Mouse (Mus musculus) heart, embryonic 16.5 days (tissue): ENCODE results near the gene Tulp2. TPM values are rescaled to one million over a fixed set of nuclear protein-coding genes. Genes with fewer than 3 reads are reported as not detected.

ENCODE experiments used
- ATAC-seq: fragments of 200-750 bp; cut with Nextera tagmentation; replicated peaks from 2 replicates; pipeline ENCODE4 v1.8.0; 2017; ENCODE audit warnings: moderate number of reproducible peaks; ENCODE audit not compliant: insufficient read depth, low FRiP score; ENCODE audit errors: extremely low read depth
- H3K27ac ChIP-seq: fragments of 300-500 bp; sonication (generic); 2 replicates; pipeline ENCODE4 v1.5.1; 2014; ENCODE audit warnings: mild to moderate bottlenecking, low read length, control low read depth, moderate library complexity
- H3K27me3 ChIP-seq: fragments of 300-500 bp; sonication (generic); 2 replicates; pipeline ENCODE4 v1.6.1; 2014; ENCODE audit warnings: low read length, mixed read lengths; ENCODE audit not compliant: control insufficient read depth, insufficient read depth
- H3K36me3 ChIP-seq: fragments of 300-500 bp; sonication (generic); 2 replicates; pipeline ENCODE4 v1.6.1; 2014; ENCODE audit not compliant: control insufficient read depth, insufficient read depth
- H3K4me1 ChIP-seq: fragments of 300-500 bp; sonication (generic); 2 replicates; pipeline ENCODE4 v1.6.1; 2014; ENCODE audit warnings: low read length, mixed read lengths; ENCODE audit not compliant: control insufficient read depth, insufficient read depth
- H3K4me2 ChIP-seq: fragments of 300-500 bp; sonication (generic); 2 replicates; pipeline ENCODE4 v1.6.1; 2014; ENCODE audit warnings: low read depth, mild to moderate bottlenecking, control low read depth, low read length
- H3K4me3 ChIP-seq: fragments of 300-500 bp; sonication (generic); 2 replicates; pipeline ENCODE4 v1.5.1; 2014; ENCODE audit warnings: mild to moderate bottlenecking, control low read depth, low read length
- H3K9ac ChIP-seq: fragments of 300-500 bp; sonication (generic); 2 replicates; pipeline ENCODE4 v1.6.1; 2014; ENCODE audit warnings: low read length, control low read depth
- H3K9me3 ChIP-seq: fragments of 300-500 bp; sonication (generic); replicated peaks from 2 replicates; pipeline ENCODE4 v1.6.1; 2016; ENCODE audit warnings: low read length; ENCODE audit not compliant: control insufficient read depth
- WGBS: fragments of 180-500 bp; shearing (Covaris S2); extraction: QIAGEN DNeasy Blood & Tissue Kit; methylation state at CpG from one replicate; pipeline ENCODE4 v1.1.7; 2014; 5-methylcytosine and 5-hydroxymethylcytosine counted together
- polyA plus RNA-seq: library from polyadenylated mRNA; unstranded; fragments of >200 nt; fragmentation: Nextera tagmentation; extraction: Ambion mirVana; gene quantifications from 2 replicates; pipeline ENCODE4 v1.2.1, GENCODE M21; 2015

Gene Tulp2
- polyA plus RNA-seq, 1 experiment from 2014 or later, result 0.71 TPM

- no peak overlapping the region for H3K9ac ChIP-seq
- ATAC-seq, result no peak
- no peaks in the 10 kb centered on the region for H3K27me3 ChIP-seq
- H3K9me3 ChIP-seq, result no peaks in the 10 kb centered on the region
- no peak overlapping the region for H3K27ac ChIP-seq
- H3K4me3 ChIP-seq, result no peak overlapping the region
- no peaks in the 10 kb centered on the region for H3K36me3 ChIP-seq
- no peak overlapping the region for H3K4me2 ChIP-seq
- H3K4me1 ChIP-seq, result no peaks in the 10 kb centered on the region
- 90% methylated on average over 16 of the region's 16 CpGs for WGBS
These were observed 68.2 kb downstream of the Tulp2 start for GRCm38 (mm10) chr7:45549641-45550436.

GRCm38 (mm10) chr7:45550821-45551511, 69.3 kb downstream of the Tulp2 start:
- no peak overlapping the region for H3K9ac ChIP-seq
- H3K4me2 ChIP-seq, result no peak overlapping the region
- H3K27ac ChIP-seq, result no peak overlapping the region
- ATAC-seq, result no peak
- 69% methylated on average over 11 of the region's 11 CpGs for WGBS
- H3K4me1 ChIP-seq, result no peaks in the 10 kb centered on the region
- H3K27me3 ChIP-seq, result no peaks in the 10 kb centered on the region
- H3K36me3 ChIP-seq, result no peaks in the 10 kb centered on the region
- no peaks in the 10 kb centered on the region for H3K9me3 ChIP-seq
- H3K4me3 ChIP-seq, result no peak overlapping the region

GRCm38 (mm10) chr7:45551512-45551883, 69.8 kb downstream of the Tulp2 start:
- WGBS, result 82% methylated on average over 8 of the region's 8 CpGs
- no peak overlapping the region for H3K27ac ChIP-seq
- H3K36me3 ChIP-seq, result no peaks in the 10 kb centered on the region
- no peaks in the 10 kb centered on the region for H3K9me3 ChIP-seq
- no peak for ATAC-seq
- H3K27me3 ChIP-seq, result no peaks in the 10 kb centered on the region
- H3K4me3 ChIP-seq, result no peak overlapping the region
- no peaks in the 10 kb centered on the region for H3K4me1 ChIP-seq
- H3K4me2 ChIP-seq, result no peak overlapping the region
- no peak overlapping the region for H3K9ac ChIP-seq

- H3K27ac ChIP-seq, result no peak overlapping the region
- 57% methylated on average over 8 of the region's 8 CpGs for WGBS
- no peaks in the 10 kb centered on the region for H3K36me3 ChIP-seq
- no peaks in the 10 kb centered on the region for H3K9me3 ChIP-seq
- H3K4me2 ChIP-seq, result no peak overlapping the region
- no peak for ATAC-seq
- no peaks in the 10 kb centered on the region for H3K4me1 ChIP-seq
- H3K27me3 ChIP-seq, result no peaks in the 10 kb centered on the region
- H3K4me3 ChIP-seq, result no peak overlapping the region
- no peak overlapping the region for H3K9ac ChIP-seq
These were observed 71.8 kb downstream of the Tulp2 start for GRCm38 (mm10) chr7:45553519-45553918.

- Histone ChIP-seq H3K27ac (no peak overlapping the region), H3K4me1 (no peaks in the 10 kb centered on the region), H3K27me3 (no peaks in the 10 kb centered on the region), H3K4me3 (no peak overlapping the region), H3K9ac (no peak overlapping the region), H3K4me2 (no peak overlapping the region), H3K36me3 (no peaks in the 10 kb centered on the region), H3K9me3 (no peaks in the 10 kb centered on the region)
- no peak for ATAC-seq
- 86% methylated on average over 2 of the region's 2 CpGs for WGBS
These were observed 72.3 kb downstream of the Tulp2 start for GRCm38 (mm10) chr7:45553990-45554389.

GRCm38 (mm10) chr7:45554744-45555143, 73.1 kb downstream of the Tulp2 start, which contains the start of gene Hsd17b14:
Gene Hsd17b14 (plus strand): TSS chr7:45554893.
- H3K4me2 ChIP-seq, result no peak within 1 kb of the TSS
- WGBS, result 44% methylated on average over 8 of the region's 8 CpGs
- H3K4me1 ChIP-seq, result no peaks in the 10 kb centered on the region
- no peaks in the 10 kb centered on the region for H3K36me3 ChIP-seq
- H3K27me3 ChIP-seq, result no peaks in the 10 kb centered on the region
- no peak within 1 kb of the TSS for H3K27ac ChIP-seq
- no peak within 1 kb of the TSS for H3K4me3 ChIP-seq
- no peaks in the 10 kb centered on the region for H3K9me3 ChIP-seq
- H3K9ac ChIP-seq, result no peak within 1 kb of the TSS
- no peak for ATAC-seq

- ATAC-seq, result no peak
- H3K4me3 ChIP-seq, result no peak overlapping the region
- no peaks in the 10 kb centered on the region for H3K9me3 ChIP-seq
- H3K9ac ChIP-seq, result no peak overlapping the region
- H3K4me2 ChIP-seq, result no peak overlapping the region
- no peak overlapping the region for H3K27ac ChIP-seq
- 20% methylated on average over 8 of the region's 8 CpGs for WGBS
- H3K27me3 ChIP-seq, result no peaks in the 10 kb centered on the region
- no peaks in the 10 kb centered on the region for H3K36me3 ChIP-seq
- H3K4me1 ChIP-seq, result no peaks in the 10 kb centered on the region
These were observed 74.1 kb downstream of the Tulp2 start for GRCm38 (mm10) chr7:45555787-45556186.

GRCm38 (mm10) chr7:45558907-45559306, 77.2 kb downstream of the Tulp2 start:
- Histone ChIP-seq H3K4me1 (peaks cover 9% of the 10 kb centered on the region), H3K27ac (no peak overlapping the region), H3K27me3 (no peaks in the 10 kb centered on the region), H3K36me3 (no peaks in the 10 kb centered on the region), H3K9me3 (no peaks in the 10 kb centered on the region), H3K4me2 (no peak overlapping the region), H3K9ac (no peak overlapping the region), H3K4me3 (no peak overlapping the region)
- ATAC-seq, result no peak
- WGBS, result 43% methylated on average over 6 of the region's 6 CpGs

- no peak overlapping the region for H3K4me2 ChIP-seq
- no peak for ATAC-seq
- H3K36me3 ChIP-seq, result no peaks in the 10 kb centered on the region
- 79% methylated on average over 7 of the region's 7 CpGs for WGBS
- H3K4me1 ChIP-seq, result peaks cover 9% of the 10 kb centered on the region
- no peak overlapping the region for H3K4me3 ChIP-seq
- no peak overlapping the region for H3K9ac ChIP-seq
- H3K27ac ChIP-seq, result no peak overlapping the region
- H3K27me3 ChIP-seq, result no peaks in the 10 kb centered on the region
- H3K9me3 ChIP-seq, result no peaks in the 10 kb centered on the region
These were observed 78.6 kb downstream of the Tulp2 start for GRCm38 (mm10) chr7:45560241-45560640.
